Mouse (Mus musculus) liver, embryonic 15.5 days (tissue): ENCODE measurements around the gene Pcnx. TPM values are rescaled to one million over a fixed set of nuclear protein-coding genes. Genes with fewer than 3 reads are reported as not detected.
"Not testable (repeated sequence)": the region's sequence is repeated elsewhere in the genome, so short reads cannot be mapped to it uniquely, and the experiment has no call there.

Source experiments
- ATAC-seq: fragments of 200-750 bp; cut with Nextera tagmentation; 2 replicates; pipeline ENCODE4 v1.8.0; 2017; ENCODE audit warnings: moderate number of reproducible peaks, mild to moderate bottlenecking, moderate library complexity; ENCODE audit not compliant: insufficient read depth
- H3K27ac ChIP-seq: fragments of 300-500 bp; sonication (generic); replicated peaks from 2 replicates; pipeline ENCODE4 v1.5.1; 2015; ENCODE audit warnings: mild to moderate bottlenecking, inconsistent platforms
- H3K27me3 ChIP-seq: fragments of 300-500 bp; sonication (generic); 2 replicates; pipeline ENCODE4 v1.6.1; 2015; ENCODE audit warnings: mild to moderate bottlenecking, inconsistent platforms
- H3K36me3 ChIP-seq: fragments of 300-500 bp; sonication (generic); replicated peaks from 2 replicates; pipeline ENCODE4 v1.6.1; 2015; ENCODE audit warnings: moderate library complexity, mild to moderate bottlenecking, inconsistent platforms
- H3K4me1 ChIP-seq: fragments of 300-500 bp; sonication (generic); replicated peaks from 2 replicates; pipeline ENCODE4 v1.6.1; 2015; ENCODE audit warnings: inconsistent platforms
- H3K4me2 ChIP-seq: fragments of 300-500 bp; sonication (generic); 2 replicates; pipeline ENCODE4 v1.6.1; 2015; ENCODE audit warnings: moderate library complexity, mild to moderate bottlenecking, inconsistent platforms
- H3K4me3 ChIP-seq: fragments of 300-500 bp; sonication (generic); replicated peaks from 2 replicates; pipeline ENCODE4 v1.5.1; 2015; ENCODE audit warnings: mild to moderate bottlenecking, inconsistent platforms
- H3K9ac ChIP-seq: fragments of 300-500 bp; sonication (generic); 2 replicates; pipeline ENCODE4 v1.6.1; 2015; ENCODE audit warnings: moderate library complexity, mild to moderate bottlenecking, inconsistent platforms
- H3K9me3 ChIP-seq: fragments of 300-500 bp; sonication (generic); replicated peaks from 2 replicates; pipeline ENCODE4 v1.6.1; 2016; ENCODE audit warnings: inconsistent platforms
- WGBS: fragments of 180-500 bp; shearing (Covaris S2); methylation state at CpG from one replicate; pipeline ENCODE4 v1.1.7; 2015; ENCODE audit warnings: mixed read lengths; ENCODE audit not compliant: insufficient replicate concordance; 5-methylcytosine and 5-hydroxymethylcytosine counted together
- polyA plus RNA-seq: library from polyadenylated mRNA; unstranded; fragments of >200 nt; fragmentation: Nextera tagmentation; extraction: Ambion mirVana; gene quantifications from 2 replicates; pipeline ENCODE4 v1.2.1, GENCODE M21; 2015

The Pcnx gene
- polyA plus RNA-seq, 1 experiment from 2014 or later = 1.3 TPM

- Histone ChIP-seq H3K4me2 (no peak overlapping the region), H3K9ac (no peak overlapping the region), H3K27ac (no peak overlapping the region), H3K27me3 (no peaks in the 10 kb centered on the region), H3K4me1 (no peaks in the 10 kb centered on the region), H3K4me3 (no peak overlapping the region), H3K36me3 (peaks cover 4% of the 10 kb centered on the region; the same call in 1 of the 2 replicates), H3K9me3 (no peaks in the 10 kb centered on the region)
- 51% methylated on average over 14 of the region's 14 CpGs for WGBS
- no peak for ATAC-seq
These were observed 137.0 kb downstream of the Pcnx start for GRCm38 (mm10) chr12:81996679-81997362.

GRCm38 (mm10) chr12:81997497-81997896, 137.7 kb downstream of the Pcnx start:
- peaks cover 4% of the 10 kb centered on the region; the same call in 1 of the 2 replicates for H3K36me3 ChIP-seq
- ATAC-seq = no peak
- WGBS = 17% methylated on average over 3 of the region's 3 CpGs

GRCm38 (mm10) chr12:82002697-82003096, 142.9 kb downstream of the Pcnx start:
- ATAC-seq, H3K9ac ChIP-seq, H3K4me1 ChIP-seq, H3K9me3 ChIP-seq, H3K27me3 ChIP-seq, H3K27ac ChIP-seq, H3K4me3 ChIP-seq, H3K36me3 ChIP-seq, H3K4me2 ChIP-seq: not testable (repeated sequence)
- no CpG with 5 or more reads among the region's 6 CpGs for WGBS

More at GRCm38 (mm10) chr12:81997497-81997896, 137.7 kb downstream of the Pcnx start:
- Histone ChIP-seq H3K4me2 (no peak overlapping the region), H3K9me3 (no peaks in the 10 kb centered on the region), H3K4me3 (no peak overlapping the region), H3K27me3 (no peaks in the 10 kb centered on the region), H3K9ac (no peak overlapping the region), H3K27ac (no peak overlapping the region), H3K4me1 (no peaks in the 10 kb centered on the region)

GRCm38 (mm10) chr12:82025901-82026633, 166.2 kb downstream of the Pcnx start:
- not testable (repeated sequence) for H3K27ac ChIP-seq, H3K27me3 ChIP-seq, ATAC-seq, H3K4me1 ChIP-seq, H3K36me3 ChIP-seq, H3K4me2 ChIP-seq, H3K9ac ChIP-seq, H3K9me3 ChIP-seq, H3K4me3 ChIP-seq
- WGBS = no CpG with 5 or more reads among the region's 6 CpGs

- no CpG with 5 or more reads among the region's 6 CpGs for WGBS
These were observed 173.7 kb downstream of the Pcnx start for GRCm38 (mm10) chr12:82033524-82033923.

GRCm38 (mm10) chr12:82033973-82034372, 174.2 kb downstream of the Pcnx start:
- not testable (repeated sequence) for H3K4me1 ChIP-seq, H3K4me2 ChIP-seq, H3K27me3 ChIP-seq, H3K9ac ChIP-seq, ATAC-seq, H3K36me3 ChIP-seq, H3K27ac ChIP-seq, H3K4me3 ChIP-seq, H3K9me3 ChIP-seq
- WGBS = no CpG with 5 or more reads among the region's 6 CpGs

More at GRCm38 (mm10) chr12:82033524-82033923, 173.7 kb downstream of the Pcnx start:
- H3K4me3 ChIP-seq, H3K4me2 ChIP-seq, ATAC-seq, H3K27me3 ChIP-seq, H3K9ac ChIP-seq, H3K9me3 ChIP-seq, H3K36me3 ChIP-seq, H3K27ac ChIP-seq, H3K4me1 ChIP-seq: not testable (repeated sequence)

- H3K27me3 ChIP-seq, H3K9ac ChIP-seq, H3K27ac ChIP-seq, ATAC-seq, H3K4me2 ChIP-seq, H3K4me3 ChIP-seq, H3K4me1 ChIP-seq, H3K36me3 ChIP-seq, H3K9me3 ChIP-seq: not testable (repeated sequence)
- no CpG with 5 or more reads among the region's 4 CpGs for WGBS
These were observed 184.3 kb downstream of the Pcnx start for GRCm38 (mm10) chr12:82044078-82044477.

Other genes with a start within 250 kb of the Pcnx start
- gene Ttc9, start 228.8 kb upstream of the Pcnx start, polyA plus RNA-seq = 0.20 and 0.24 TPM in 2 replicates
- 0.10 and 0.20 TPM in 2 replicates for gene Map3k9, start 78.8 kb upstream of the Pcnx start, polyA plus RNA-seq